Mouse (Mus musculus) MEL (cell line): ENCODE results near the gene Utrn.

Source experiments
- CTCF ChIP-seq, 3 experiments: IDR thresholded peaks in 2 of 3; conservative IDR thresholded peaks in 1 of 3; 2 replicates each; pipeline ENCODE4 v1.5.1; 2011 to 2012; ENCODE audit warnings: low read length in 3 of 3, low read depth in 2 of 3, mild to moderate bottlenecking in 2 of 3, improper control_type of control experiment in 1 of 3, inconsistent platforms in 1 of 3, mixed read lengths in 1 of 3, moderate library complexity in 1 of 3; ENCODE audit not compliant: control insufficient read depth in 1 of 3, insufficient read depth in 1 of 3, poor library complexity in 1 of 3, severe bottlenecking in 1 of 3
- E2F4 ChIP-seq: IDR thresholded peaks from 2 replicates; pipeline ENCODE4 v1.6.1; 2011; ENCODE audit warnings: low read depth, low read length, improper control_type of control experiment, borderline replicate concordance
- KAT2A ChIP-seq: conservative IDR thresholded peaks from 2 replicates; pipeline ENCODE4 v1.6.1; 2012; ENCODE audit warnings: low read depth, low read length, improper control_type of control experiment, inconsistent platforms
- MYB ChIP-seq: IDR thresholded peaks from 2 replicates; pipeline ENCODE4 v1.6.1; 2011; ENCODE audit warnings: mild to moderate bottlenecking, low read depth, low read length, improper control_type of control experiment
- NELFE ChIP-seq: IDR thresholded peaks from 2 replicates; pipeline ENCODE4 v1.6.1; 2011; ENCODE audit warnings: low read depth, low read length, improper control_type of control experiment
- POLR2A ChIP-seq, 2 experiments: IDR thresholded peaks; 2 replicates each; pipeline ENCODE4 v1.6.1; 2011 to 2012; ENCODE audit warnings: low read length in 2 of 2, mild to moderate bottlenecking in 2 of 2, control low read depth in 1 of 2, improper control_type of control experiment in 1 of 2, low read depth in 1 of 2, moderate library complexity in 1 of 2; ENCODE audit not compliant: control insufficient read depth in 1 of 2, insufficient read depth in 1 of 2, poor library complexity in 1 of 2
- TCF12 ChIP-seq: IDR thresholded peaks from 2 replicates; pipeline ENCODE4 v1.6.1; 2014; ENCODE audit warnings: low read depth, mild to moderate bottlenecking, inconsistent platforms, low read length, improper control_type of control experiment, moderate library complexity

- TF ChIP-seq MYB (no peak), POLR2A (IDR thresholded peaks at IDR 0.05; ENCODE audit: control insufficient read depth in 1 of 2, insufficient read depth in 1 of 2, low read depth in 1 of 2, low read length in 2 of 2, poor library complexity in 1 of 2) (no peak), NELFE (no peak), E2F4 (no peak), KAT2A (no peak), CTCF (IDR thresholded peaks at IDR 0.05 in 2 of 3, conservative IDR thresholded peaks at IDR 0.05 in 1 of 3; ENCODE audit: control insufficient read depth in 1 of 3, insufficient read depth in 1 of 3, low read depth in 2 of 3, low read length in 3 of 3, poor library complexity in 1 of 3, severe bottlenecking in 1 of 3) (no peak), TCF12 (no peak)
These were observed 96.0 kb downstream of the Utrn start for GRCm38 (mm10) chr10:12773178-12773577.
